Comparison of ENCODE assay signal across 8 mouse cellular contexts in genomic region chr11:4636782-4637342, GRCm38 (mm10). TPM values are rescaled to one million over a fixed set of nuclear protein-coding genes. Genes with fewer than 3 reads are reported as not detected.
A peak's percentile ranks its signal among the peaks of the same experiment; 100 is the strongest.
DNase-seq lines count a peak whose midpoint lies in the region; ATAC-seq and TF ChIP-seq lines count a peak whose summit lies in the region.

No protein-coding gene starts in this region.

- no peaks in the 10 kb centered on the region for H3K27me3 ChIP-seq in heart, embryonic 10.5 days (ENCODE audit: insufficient read depth, poor library complexity, severe bottlenecking)
- peaks cover 1 to 2% of the 10 kb centered on the region in 2 experiments for H3K27me3 ChIP-seq in MEL (ENCODE audit: control insufficient read depth in 1 of 2, insufficient read depth in 2 of 2, low read length in 2 of 2)
- H3K27me3 ChIP-seq in forebrain, postnatal 0 days (ENCODE audit: insufficient read depth, low read length): no peaks in the 10 kb centered on the region
- H3K27me3 ChIP-seq in liver, embryonic 16.5 days (ENCODE audit: control insufficient read depth, insufficient read depth, low read depth, low read length): no peaks in the 10 kb centered on the region

- DNase-seq in heart, embryonic 10.5 days (ENCODE audit: low spot score): no peak
- DNase-seq in heart, postnatal 4 days: no peak
- no peak for DNase-seq in MEL (ENCODE audit: low read depth, low spot score)
- DNase-seq in forebrain, postnatal 0 days: no peak
- no peak for DNase-seq in urinary bladder, adult 18-20 months (ENCODE audit: low spot score in 2 of 2)
- DNase-seq in thymus, postnatal 14 days: no peak

- TF ChIP-seq RAD21 in MEL (IDR thresholded peaks at IDR 0.05; ENCODE audit: low read depth, low read length): no peak

- H3K4me1 ChIP-seq in heart, embryonic 10.5 days: peaks cover 26% of the 10 kb centered on the region
- H3K4me1 ChIP-seq in MEL (ENCODE audit: control insufficient read depth in 1 of 2, insufficient read depth in 2 of 2, low read length in 2 of 2): peaks cover 10 to 22% of the 10 kb centered on the region in 2 experiments
- H3K4me1 ChIP-seq in forebrain, postnatal 0 days (ENCODE audit: insufficient read depth): peaks cover 7% of the 10 kb centered on the region; the same call in 1 of the 2 replicates
- peaks cover 29% of the 10 kb centered on the region for H3K4me1 ChIP-seq in liver, embryonic 16.5 days (ENCODE audit: control insufficient read depth, low read depth, low read length)

- peak overlapping the region; percentile 62 for H3K9ac ChIP-seq in MEL (ENCODE audit: control insufficient read depth, low read depth, low read length, poor library complexity, severe bottlenecking)
- H3K9ac ChIP-seq in forebrain, postnatal 0 days: no peak overlapping the region
- peak overlapping the region; percentile 25; the same call in 1 of the 2 replicates for H3K9ac ChIP-seq in liver, embryonic 16.5 days (ENCODE audit: low read depth, low read length)

- peak overlapping the region; percentile 94 for H3K4me3 ChIP-seq in heart, embryonic 10.5 days
- H3K4me3 ChIP-seq in MEL (ENCODE audit: control insufficient read depth in 1 of 2, insufficient read depth in 1 of 2, low read depth in 2 of 2, low read length in 2 of 2): peak overlapping the region; percentile 77 to 93
- peak overlapping the region; percentile 71 for H3K4me3 ChIP-seq in forebrain, postnatal 0 days (ENCODE audit: low read depth, low read length)
- H3K4me3 ChIP-seq in liver, embryonic 16.5 days (ENCODE audit: low read depth, low read length): peak overlapping the region; percentile 93

- WGBS in heart, embryonic 10.5 days: 54% methylated on average over 5 of the region's 5 CpGs
- 50% methylated on average over 5 of the region's 5 CpGs for WGBS in forebrain, postnatal 0 days
- 44% methylated on average over 5 of the region's 5 CpGs for WGBS in liver, embryonic 16.5 days (ENCODE audit: insufficient replicate concordance)

- H3K4me2 ChIP-seq in forebrain, postnatal 0 days (ENCODE audit: low read depth): peak overlapping the region; percentile 69
- peak overlapping the region; percentile 91 for H3K4me2 ChIP-seq in liver, embryonic 16.5 days (ENCODE audit: low read depth, low read length)

- no peak for TF ChIP-seq EP300 in MEL (IDR thresholded peaks at IDR 0.05; ENCODE audit: low read depth in 1 of 2, low read length in 2 of 2)

- peaks cover 7% of the 10 kb centered on the region; the same call in 1 of the 2 replicates for H3K36me3 ChIP-seq in heart, embryonic 10.5 days
- H3K36me3 ChIP-seq in MEL (ENCODE audit: control insufficient read depth in 1 of 2, insufficient read depth in 2 of 2, low read length in 2 of 2): peaks cover 2 to 15% of the 10 kb centered on the region in 2 experiments
- H3K36me3 ChIP-seq in forebrain, postnatal 0 days (ENCODE audit: insufficient read depth): 0 out of 2 replicates have a peak, but pooled peaks cover 2% of the 10 kb centered on the region
- no peaks in the 10 kb centered on the region; the same call in 1 of the 2 replicates for H3K36me3 ChIP-seq in liver, embryonic 16.5 days (ENCODE audit: control insufficient read depth, insufficient read depth)

- TF ChIP-seq CTCF in MEL (IDR thresholded peaks at IDR 0.05 in 2 of 3, conservative IDR thresholded peaks at IDR 0.05 in 1 of 3; ENCODE audit: control insufficient read depth in 1 of 3, insufficient read depth in 1 of 3, low read depth in 2 of 3, low read length in 3 of 3, poor library complexity in 1 of 3, severe bottlenecking in 1 of 3): no peak
- no peak for TF ChIP-seq CTCF in forebrain, postnatal 0 days (IDR thresholded peaks at IDR 0.05; ENCODE audit: low read depth)

- peak overlapping the region; percentile 91 for H3K27ac ChIP-seq in heart, embryonic 10.5 days
- peak overlapping the region; percentile 32 for H3K27ac ChIP-seq in MEL (ENCODE audit: control insufficient read depth, low read depth, low read length)
- no peak overlapping the region for H3K27ac ChIP-seq in forebrain, postnatal 0 days (ENCODE audit: low read depth, low read length)
- H3K27ac ChIP-seq in liver, embryonic 16.5 days (ENCODE audit: low read length): peak overlapping the region; percentile 91

- no peaks in the 10 kb centered on the region for H3K9me3 ChIP-seq in heart, embryonic 10.5 days
- no peaks in the 10 kb centered on the region for H3K9me3 ChIP-seq in MEL (replicated peaks; ENCODE audit: insufficient read depth, low read length)
- no peaks in the 10 kb centered on the region for H3K9me3 ChIP-seq in forebrain, postnatal 0 days (ENCODE audit: low read length)
- no peaks in the 10 kb centered on the region for H3K9me3 ChIP-seq in liver, embryonic 16.5 days (replicated peaks; ENCODE audit: control insufficient read depth, low read length)

- no peak for ATAC-seq in forebrain, postnatal 0 days
- ATAC-seq in liver, embryonic 16.5 days (ENCODE audit: low read depth): no peak
- no peak for ATAC-seq in cerebellum, adult (ENCODE audit: insufficient number of reproducible peaks, low FRiP score, low TSS enrichment)

- TF ChIP-seq POLR2A in MEL (IDR thresholded peaks at IDR 0.05; ENCODE audit: control insufficient read depth in 1 of 2, insufficient read depth in 1 of 2, low read depth in 1 of 2, low read length in 2 of 2, poor library complexity in 1 of 2): no peak

- H3K79me2 ChIP-seq in MEL (ENCODE audit: control insufficient read depth, insufficient read depth, low read length, poor library complexity): peaks cover 26% of the 10 kb centered on the region

TF ChIP-seq in MEL, 35 proteins besides CTCF, POLR2A, EP300 and RAD21:
- TF ChIP-seq MAZ (IDR thresholded peaks at IDR 0.05; ENCODE audit: low read depth, low read length) (no peak), TBP (IDR thresholded peaks at IDR 0.05; ENCODE audit: low read depth, low read length) (no peak), USF2 (IDR thresholded peaks at IDR 0.05; ENCODE audit: borderline replicate concordance in 1 of 2, insufficient read depth in 1 of 2, low read depth in 1 of 2, low read length in 2 of 2) (no peak), MYB (IDR thresholded peaks at IDR 0.05; ENCODE audit: low read depth, low read length) (no peak), GATA1 (IDR thresholded peaks at IDR 0.05; ENCODE audit: low read depth, low read length) (0 out of 2 replicates have a peak, but pooled peaks have one; percentile 18)

RNA-seq across cellular contexts. Expression of gene Ascc2, which starts 0.7 kb away (rescaled TPM):
- polyA plus RNA-seq in heart, embryonic 10.5 days (2016; fragmentation: Nextera tagmentation; extraction: Ambion mirVana): 32.2 and 36.1 TPM in 2 replicates
- total RNA-seq in heart, postnatal 4 days (2021): 10 to 100 TPM; 17.0 to 18.3 TPM
- total RNA-seq in MEL (2012; rRNA removed): 27.5 and 29.4 TPM in 2 replicates
- 10 to 100 TPM; 43.5 to 98.2 TPM for polyA plus RNA-seq in MEL (2012; ENCODE audit: insufficient read depth in 1 of 2, insufficient read length in 2 of 2, low read depth in 1 of 2, low replicate concordance in 2 of 2, missing spikeins in 1 of 2)
- 14.5 and 17.3 TPM in 2 replicates for total RNA-seq in forebrain, postnatal 0 days (2014; rRNA removed)
- 12.0 and 14.3 TPM in 2 replicates for polyA plus RNA-seq in forebrain, postnatal 0 days (2015; fragmentation: Nextera tagmentation; extraction: Ambion mirVana)
- 16.5 and 18.2 TPM in 2 replicates for polyA plus RNA-seq in liver, embryonic 16.5 days (2015; fragmentation: Nextera tagmentation; extraction: Ambion mirVana)

RNA-seq across cellular contexts. Expression of gene Gm11032, which starts 17.0 kb away (rescaled TPM):
- polyA plus RNA-seq in heart, embryonic 10.5 days (2016; fragmentation: Nextera tagmentation; extraction: Ambion mirVana): not detected in 2 replicates
- total RNA-seq in heart, postnatal 4 days (2021): not detected
- not detected in 2 replicates for total RNA-seq in MEL (2012; rRNA removed)
- not detected for polyA plus RNA-seq in MEL (2012; ENCODE audit: insufficient read depth in 1 of 2, insufficient read length in 2 of 2, low read depth in 1 of 2, low replicate concordance in 2 of 2, missing spikeins in 1 of 2)
- total RNA-seq in forebrain, postnatal 0 days (2014; rRNA removed): not detected in 2 replicates
- not detected in 2 replicates for polyA plus RNA-seq in forebrain, postnatal 0 days (2015; fragmentation: Nextera tagmentation; extraction: Ambion mirVana)
- polyA plus RNA-seq in liver, embryonic 16.5 days (2015; fragmentation: Nextera tagmentation; extraction: Ambion mirVana): not detected in 2 replicates

RNA-seq across cellular contexts. Expression of gene Mtmr3, which starts 42.2 kb away (rescaled TPM):
- polyA plus RNA-seq in heart, embryonic 10.5 days (2016; fragmentation: Nextera tagmentation; extraction: Ambion mirVana): 23.7 and 28.0 TPM in 2 replicates
- total RNA-seq in heart, postnatal 4 days (2021): 10 to 100 TPM; 54.1 to 54.3 TPM
- 31.9 and 36.5 TPM in 2 replicates for total RNA-seq in MEL (2012; rRNA removed)
- polyA plus RNA-seq in MEL (2012; ENCODE audit: insufficient read depth in 1 of 2, insufficient read length in 2 of 2, low read depth in 1 of 2, low replicate concordance in 2 of 2, missing spikeins in 1 of 2): 10 to 100 TPM in 1 of 2 experiments, not detected in 1; 29.1 TPM
- total RNA-seq in forebrain, postnatal 0 days (2014; rRNA removed): 81.6 and 93.4 TPM in 2 replicates
- polyA plus RNA-seq in forebrain, postnatal 0 days (2015; fragmentation: Nextera tagmentation; extraction: Ambion mirVana): 21.4 and 28.4 TPM in 2 replicates
- polyA plus RNA-seq in liver, embryonic 16.5 days (2015; fragmentation: Nextera tagmentation; extraction: Ambion mirVana): 32.8 and 36.5 TPM in 2 replicates
